Mouse (Mus musculus) testis, adult 2 months (tissue): ENCODE results near the gene Ntsr1.

ENCODE experiments used
- CTCF ChIP-seq: fragments of 200-500 bp; IDR thresholded peaks from 2 replicates; pipeline ENCODE4 v1.5.1; 2012; ENCODE audit warnings: low read depth, mild to moderate bottlenecking, inconsistent platforms, low read length, moderate library complexity; ENCODE audit not compliant: control insufficient read depth, insufficient read depth, insufficient replicate concordance
- POLR2A ChIP-seq: fragments of 200-500 bp; IDR thresholded peaks from 2 replicates; pipeline ENCODE4 v1.6.1; 2012; ENCODE audit warnings: low read depth, mild to moderate bottlenecking, inconsistent platforms, low read length, moderate library complexity; ENCODE audit not compliant: control insufficient read depth

DNA sequence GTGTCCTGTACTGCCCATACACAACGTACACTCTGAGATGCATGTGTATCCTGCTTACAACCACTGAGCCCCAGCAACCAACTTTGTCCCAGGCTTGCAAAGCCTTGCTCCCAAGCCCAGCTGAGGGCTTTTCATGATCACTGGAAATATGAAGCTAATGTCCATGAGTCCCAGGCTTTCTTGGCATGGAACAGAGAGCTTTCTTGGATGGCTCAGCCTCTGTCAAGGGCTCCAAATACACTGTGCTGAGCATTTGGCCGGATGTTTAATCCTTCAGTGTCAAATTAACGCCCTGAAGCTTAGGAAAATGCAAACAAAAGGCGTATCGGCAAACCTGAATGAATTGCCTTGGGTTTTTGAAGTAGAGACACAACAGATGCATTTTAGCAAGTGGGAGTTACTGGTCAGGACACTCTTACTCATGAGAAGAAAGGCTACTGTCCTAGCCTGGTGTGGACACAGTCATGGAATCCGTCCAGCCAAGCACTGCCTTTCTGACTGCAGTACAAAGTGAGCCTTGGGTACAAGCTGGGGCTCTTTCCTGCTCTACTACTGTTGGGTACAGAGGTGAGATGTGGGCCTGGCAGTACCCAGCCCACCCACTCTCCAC, 32.7 kb downstream of the Ntsr1 start:
- TF ChIP-seq POLR2A: no peak
- TF ChIP-seq CTCF: no peak
